Mouse (Mus musculus): Measurements from ENCODE around the gene Pdx1. TPM values are rescaled to one million over a fixed set of nuclear protein-coding genes. Genes with fewer than 3 reads are reported as not detected.

Pdx1 gene
- 0.11 TPM in 1 of 2 replicates, not detected in the other for polyA plus RNA-seq (2015; fragmentation: Nextera tagmentation; extraction: Ambion mirVana)

DNA sequence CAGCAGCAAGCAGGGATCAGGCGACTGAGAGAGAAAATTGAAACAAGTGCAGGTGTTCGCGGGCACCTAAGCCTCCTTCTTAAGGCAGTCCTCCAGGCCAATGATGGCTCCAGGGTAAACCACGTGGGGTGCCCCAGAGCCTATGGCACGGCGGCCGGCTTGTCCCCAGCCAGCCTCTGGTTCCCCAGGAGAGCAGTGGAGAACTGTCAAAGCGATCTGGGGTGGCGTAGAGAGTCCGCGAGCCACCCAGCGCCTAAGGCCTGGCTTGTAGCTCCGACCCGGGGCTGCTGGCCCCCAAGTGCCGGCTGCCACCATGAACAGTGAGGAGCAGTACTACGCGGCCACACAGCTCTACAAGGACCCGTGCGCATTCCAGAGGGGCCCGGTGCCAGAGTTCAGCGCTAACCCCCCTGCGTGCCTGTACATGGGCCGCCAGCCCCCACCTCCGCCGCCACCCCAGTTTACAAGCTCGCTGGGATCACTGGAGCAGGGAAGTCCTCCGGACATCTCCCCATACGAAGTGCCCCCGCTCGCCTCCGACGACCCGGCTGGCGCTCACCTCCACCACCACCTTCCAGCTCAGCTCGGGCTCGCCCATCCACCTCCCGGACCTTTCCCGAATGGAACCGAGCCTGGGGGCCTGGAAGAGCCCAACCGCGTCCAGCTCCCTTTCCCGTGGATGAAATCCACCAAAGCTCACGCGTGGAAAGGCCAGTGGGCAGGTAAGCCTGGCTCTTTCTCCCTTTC lies at the start of gene Pdx1:
TSS of gene Pdx1 (plus strand) at position 34 of the 747 bp plus-strand sequence.

DNA sequence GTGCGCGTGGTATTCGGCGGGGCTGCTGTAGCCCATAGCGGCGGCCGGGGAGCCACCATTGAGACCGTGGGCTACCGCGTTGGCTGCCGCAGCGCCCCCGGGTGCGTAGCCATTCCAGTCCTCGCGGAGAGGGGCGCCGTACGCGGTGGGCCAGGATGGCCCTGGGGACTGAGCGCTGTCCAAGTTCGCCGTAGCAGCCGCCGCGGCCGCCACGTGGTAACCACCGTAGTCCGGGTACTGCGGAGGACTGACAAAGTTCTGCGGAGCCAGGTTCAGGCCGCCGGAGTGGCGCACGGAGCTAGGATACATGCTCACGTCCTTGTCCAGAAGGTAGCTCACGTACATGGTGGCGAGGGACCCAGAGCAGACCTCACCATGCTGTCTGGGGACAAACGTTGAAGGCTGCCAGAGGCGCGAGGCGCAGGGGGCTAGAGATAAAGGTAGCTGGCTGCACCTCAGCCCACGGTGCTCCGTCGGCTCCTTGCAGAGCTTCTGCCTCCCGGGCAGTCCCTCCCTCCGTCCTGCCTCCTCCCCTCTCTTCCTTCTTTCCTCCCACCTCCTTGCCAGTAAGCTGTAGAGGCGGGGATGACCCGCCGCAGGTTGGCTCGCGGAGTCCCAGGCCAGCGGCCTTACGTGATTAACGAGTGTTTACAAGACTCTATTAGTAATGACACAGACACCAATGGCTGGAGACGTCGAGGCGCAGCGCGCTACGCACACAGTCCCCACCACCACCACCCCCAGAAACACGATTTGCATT lies 37.1 kb downstream of the Pdx1 start, which contains the start of gene Cdx2:
TSS of gene Cdx2 (minus strand) at position 633 of the 760 bp plus-strand sequence.

DNA sequence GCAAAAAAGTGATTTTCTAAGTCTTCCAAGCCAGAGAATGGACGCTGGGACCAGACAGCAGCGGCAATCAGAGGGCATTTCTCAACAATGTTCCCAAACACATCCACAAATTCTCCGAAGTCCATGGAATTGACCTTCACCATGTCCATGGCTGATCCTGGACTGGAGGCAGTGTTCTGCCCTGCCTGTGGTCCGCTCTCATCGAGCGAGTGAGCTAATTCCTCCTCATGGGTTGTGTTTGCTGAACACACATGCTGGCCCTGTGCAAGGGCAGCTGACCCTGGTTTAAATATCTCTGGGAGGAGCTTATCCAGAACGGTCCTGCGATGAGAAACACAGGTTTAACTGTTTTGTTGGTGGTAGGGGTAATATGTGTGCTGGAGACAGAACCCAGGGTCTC lies 52.4 kb downstream of the Pdx1 start, which contains the start of gene Urad:
TSS of gene Urad (minus strand) at position 258 of the 400 bp plus-strand sequence.

Other genes starting within 250 kb of the Pdx1 start
- 4.8 and 5.9 TPM in 2 replicates for gene Lnx2, start 193.4 kb upstream of the Pdx1 start, polyA plus RNA-seq (2015; fragmentation: Nextera tagmentation; extraction: Ambion mirVana)
- gene Polr1d, start 192.9 kb upstream of the Pdx1 start, polyA plus RNA-seq (2015; fragmentation: Nextera tagmentation; extraction: Ambion mirVana): 112 and 117 TPM in 2 replicates
- not detected in 2 replicates for gene Gsx1, start 81.3 kb upstream of the Pdx1 start, polyA plus RNA-seq (2015; fragmentation: Nextera tagmentation; extraction: Ambion mirVana)
- gene Cdx2, start 37.3 kb downstream of the Pdx1 start, polyA plus RNA-seq (2015; fragmentation: Nextera tagmentation; extraction: Ambion mirVana): not detected in 2 replicates
- gene Urad, start 52.5 kb downstream of the Pdx1 start, polyA plus RNA-seq (2015; fragmentation: Nextera tagmentation; extraction: Ambion mirVana): not detected in 2 replicates
- gene Flt3, start 130.5 kb downstream of the Pdx1 start, polyA plus RNA-seq (2015; fragmentation: Nextera tagmentation; extraction: Ambion mirVana): 3.0 and 4.5 TPM in 2 replicates
- gene Pan3, start 160.2 kb downstream of the Pdx1 start, polyA plus RNA-seq (2015; fragmentation: Nextera tagmentation; extraction: Ambion mirVana): 85.9 and 102 TPM in 2 replicates